Mouse (Mus musculus) lung, adult 2 months (tissue): Measurements from ENCODE around the gene Cyb5d1. TPM values are rescaled to one million over a fixed set of nuclear protein-coding genes. Genes with fewer than 3 reads are reported as not detected.

Experiments used
- DNase-seq: peaks from one replicate; pipeline ENCODE4 v3.0.0; 2022
- H3K4me1 ChIP-seq: fragments of 200-500 bp; 2 replicates; pipeline ENCODE4 v1.6.1; 2011; ENCODE audit warnings: low read length; ENCODE audit not compliant: control insufficient read depth, insufficient read depth
- H3K4me3 ChIP-seq: fragments of 200-500 bp; replicated peaks from 2 replicates; pipeline ENCODE3; 2011; ENCODE audit warnings: low read depth, mild to moderate bottlenecking, control low read depth, low read length; ENCODE audit errors: extremely low read depth
- CTCF ChIP-seq: fragments of 200-500 bp; IDR thresholded peaks from 2 replicates; pipeline ENCODE4 v1.5.1; 2011; ENCODE audit warnings: mild to moderate bottlenecking, low read length, control low read depth; ENCODE audit not compliant: insufficient read depth
- POLR2A ChIP-seq: fragments of 200-500 bp; IDR thresholded peaks from 2 replicates; pipeline ENCODE4 v1.6.1; 2011; ENCODE audit warnings: low read depth, mild to moderate bottlenecking, control low read depth, low read length, borderline replicate concordance; ENCODE audit errors: extremely low read depth
- WGBS: fragments of 180-500 bp; shearing (Covaris S2); methylation state at CpG from one replicate; pipeline ENCODE4 v1.1.7; 2018; 5-methylcytosine and 5-hydroxymethylcytosine counted together
- polyA plus RNA-seq: library from polyadenylated mRNA; depleted of rRNA; stranded (reverse); fragments of >200 nt; gene quantifications from 2 replicates; pipeline ENCODE4 v1.2.3, GENCODE M21; 2012

Gene Cyb5d1
- polyA plus RNA-seq, 1 experiment: 24.7 TPM

DNA sequence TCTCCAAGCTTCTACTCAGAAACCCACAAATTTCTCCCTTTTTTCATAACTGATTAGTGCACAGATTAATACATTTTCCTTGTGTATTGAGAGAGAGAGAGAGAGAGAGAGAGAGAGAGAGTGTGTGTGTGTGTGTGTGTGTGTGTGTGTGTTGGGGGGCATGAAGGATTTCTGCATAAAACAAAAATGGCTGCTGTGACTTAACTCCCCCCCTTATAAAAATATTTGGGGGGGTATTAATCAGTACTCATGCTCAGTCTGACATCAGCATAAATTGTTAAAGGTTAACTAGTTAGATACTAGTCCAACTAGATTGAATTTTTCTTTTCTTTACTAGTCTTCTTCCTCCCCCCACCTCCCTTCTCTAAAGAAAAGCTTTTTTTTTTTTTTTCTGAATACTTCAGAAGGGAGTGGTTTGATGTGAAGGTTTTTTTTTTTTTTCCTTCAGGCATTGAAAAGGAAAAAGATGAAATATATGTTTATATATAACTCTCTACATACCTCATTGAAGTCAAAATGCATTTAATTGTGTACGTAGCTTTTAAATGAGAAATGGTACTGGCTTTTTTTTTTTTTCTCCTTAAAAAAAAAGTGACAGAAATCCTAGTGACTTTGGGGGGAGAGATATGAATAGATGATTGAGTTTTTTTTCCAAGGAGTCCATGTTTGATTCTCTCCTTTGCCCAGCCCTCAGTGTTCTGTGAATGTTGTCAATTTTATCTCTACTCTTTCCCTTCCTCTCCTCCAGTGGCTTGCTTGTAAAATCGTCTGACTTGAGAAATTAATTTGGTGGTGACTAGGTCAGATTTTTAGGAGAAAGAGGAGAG is 25.2 kb downstream of the Cyb5d1 start:
- no peak for DNase-seq
- H3K4me3 ChIP-seq: no peak overlapping the region
- TF ChIP-seq POLR2A (no peak), CTCF (no peak)
- whole genome bisulfite sequencing: 32% methylated on average over 2 of the region's 2 CpGs
- H3K4me1 ChIP-seq: peaks cover 14% of the 10 kb centered on the region

DNA sequence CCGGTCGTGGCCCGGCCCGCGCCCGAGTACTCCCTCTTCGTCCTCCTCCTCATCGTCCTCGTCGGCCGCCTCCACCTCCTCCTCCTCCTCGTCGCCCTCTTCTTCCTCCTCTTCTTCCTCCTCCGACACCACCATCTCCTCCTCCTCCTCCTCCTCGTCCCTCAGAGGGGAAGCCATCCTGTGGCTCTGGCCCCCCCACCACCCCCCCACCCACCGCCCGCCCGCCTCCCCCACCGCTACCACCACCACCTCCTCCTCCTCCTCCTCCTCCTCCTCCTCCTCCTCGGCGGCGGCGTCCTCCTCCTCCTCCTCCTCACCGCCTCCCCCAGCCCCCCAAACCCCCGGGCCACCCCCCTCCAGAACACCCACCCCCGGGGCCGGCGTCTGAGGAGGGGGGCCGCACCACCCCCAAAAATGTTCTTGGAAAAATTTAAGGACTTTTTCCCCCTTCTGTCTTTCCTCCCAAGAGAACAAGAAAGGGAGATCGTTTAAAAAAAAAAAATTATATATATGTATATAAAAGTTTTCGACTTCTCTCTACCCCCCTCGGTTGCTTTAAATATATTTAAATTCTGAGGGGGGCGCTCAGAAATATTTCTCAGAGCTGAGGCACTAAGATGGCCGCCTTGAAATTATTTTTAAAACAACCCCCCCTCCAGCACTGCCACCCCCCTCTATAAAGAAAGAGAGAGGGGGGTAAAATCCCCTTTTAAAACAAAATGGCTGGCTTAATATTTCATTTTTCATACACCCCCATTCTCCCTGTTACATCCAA is 26.0 kb downstream of the Cyb5d1 start, which contains the start of gene Chd3:
Chd3 (minus strand) TSS at position 192 of the 775 bp plus-strand sequence.
- under 1% methylated on average over 18 of the region's 34 CpGs for WGBS
- no peak for DNase-seq
- peaks cover 19% of the 10 kb centered on the region for H3K4me1 ChIP-seq
- peak within 1 kb of the TSS; percentile 98 for H3K4me3 ChIP-seq
- TF ChIP-seq CTCF (no peak), POLR2A (no peak; the same call in 1 of the 2 replicates)

DNA sequence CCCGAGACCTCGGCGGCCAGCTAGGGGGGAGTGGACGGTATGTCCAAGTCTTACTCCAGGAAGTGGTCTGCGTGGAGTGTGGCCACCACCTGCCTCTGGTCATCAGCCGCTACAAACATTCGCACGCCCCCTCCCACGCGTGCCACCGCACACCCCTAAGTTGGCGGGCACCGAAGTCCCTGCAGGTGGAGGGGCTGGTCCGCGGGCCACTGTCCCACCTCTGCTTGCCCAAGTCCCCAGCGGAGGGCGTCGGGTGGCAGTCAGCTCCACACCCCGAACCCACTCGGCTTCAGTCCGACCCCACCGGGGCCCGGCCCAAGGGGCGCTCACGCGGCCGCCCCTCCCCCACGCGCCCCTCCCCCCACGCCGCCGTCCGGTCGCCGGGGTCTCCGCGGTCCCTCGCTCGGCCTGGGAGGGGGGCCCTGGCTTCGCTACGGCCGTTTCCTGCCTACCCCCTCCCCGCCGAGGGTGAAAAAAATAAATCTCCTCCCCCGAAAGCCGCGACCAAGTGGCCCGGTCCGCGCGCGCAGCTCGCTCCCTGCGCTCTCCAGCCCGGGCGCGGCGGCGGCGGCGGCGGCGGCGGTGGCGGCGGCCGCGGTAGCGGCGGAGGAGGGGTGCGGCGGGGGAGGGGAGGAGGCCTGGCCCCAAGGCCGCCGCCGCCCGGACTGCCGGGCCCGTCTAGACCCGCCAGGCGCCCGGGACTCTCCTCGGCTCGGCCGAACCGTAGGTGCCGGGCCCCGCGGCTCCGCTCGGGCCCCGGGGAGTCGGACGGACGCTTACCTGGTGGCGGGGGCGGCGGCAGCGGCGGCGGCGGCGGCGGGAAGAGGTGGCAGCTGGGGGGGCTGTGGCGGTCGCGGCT is 26.8 kb downstream of the Cyb5d1 start:
- Histone ChIP-seq H3K4me3 (peak overlapping the region; percentile 98), H3K4me1 (peaks cover 21% of the 10 kb centered on the region)
- DNase-seq: peak; percentile 63
- under 1% methylated on average over 58 of the region's 106 CpGs for WGBS
- TF ChIP-seq CTCF (no peak), POLR2A (no peak)

DNA sequence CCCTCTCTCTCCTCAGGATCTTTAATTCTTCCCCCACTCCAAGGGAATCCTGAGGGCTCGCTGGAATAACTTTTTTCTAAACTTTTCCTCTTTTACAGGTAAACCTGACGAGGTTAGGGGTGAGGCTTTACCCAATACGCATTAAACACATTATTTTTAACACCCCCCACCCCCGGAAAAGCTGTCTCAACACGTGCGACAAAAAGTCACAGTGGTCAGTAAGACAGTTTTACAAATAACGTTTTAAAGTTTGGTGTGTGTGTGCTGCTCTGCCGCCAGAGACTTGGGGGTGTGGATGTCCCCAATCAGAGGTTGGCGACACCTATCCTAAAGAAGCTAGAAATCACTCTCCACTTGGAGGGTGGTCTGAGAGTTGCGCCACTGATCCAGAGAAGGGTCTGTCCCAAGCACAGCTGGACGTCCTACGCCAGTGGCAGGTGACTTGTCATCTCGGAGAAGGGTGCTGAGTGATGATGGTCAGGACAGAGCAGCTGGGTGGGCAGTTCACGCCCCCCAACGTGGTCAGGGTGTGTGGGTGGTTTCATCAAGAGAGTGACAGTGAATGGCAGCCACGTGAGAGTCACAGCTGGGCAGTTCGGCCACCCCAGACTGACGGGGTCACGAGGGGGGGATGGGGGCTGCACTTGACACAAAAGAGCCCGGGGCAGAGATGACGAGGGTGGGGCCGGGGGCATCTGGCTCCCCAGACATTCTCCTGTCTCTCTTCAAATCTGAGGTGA is 27.6 kb downstream of the Cyb5d1 start:
- DNase-seq: peak; percentile 62
- WGBS: 1% methylated on average over 22 of the region's 22 CpGs
- TF ChIP-seq CTCF (no peak), POLR2A (no peak; the same call in 1 of the 2 replicates)
- H3K4me1 ChIP-seq: peaks cover 21% of the 10 kb centered on the region
- peak overlapping the region; percentile 68 for H3K4me3 ChIP-seq

DNA sequence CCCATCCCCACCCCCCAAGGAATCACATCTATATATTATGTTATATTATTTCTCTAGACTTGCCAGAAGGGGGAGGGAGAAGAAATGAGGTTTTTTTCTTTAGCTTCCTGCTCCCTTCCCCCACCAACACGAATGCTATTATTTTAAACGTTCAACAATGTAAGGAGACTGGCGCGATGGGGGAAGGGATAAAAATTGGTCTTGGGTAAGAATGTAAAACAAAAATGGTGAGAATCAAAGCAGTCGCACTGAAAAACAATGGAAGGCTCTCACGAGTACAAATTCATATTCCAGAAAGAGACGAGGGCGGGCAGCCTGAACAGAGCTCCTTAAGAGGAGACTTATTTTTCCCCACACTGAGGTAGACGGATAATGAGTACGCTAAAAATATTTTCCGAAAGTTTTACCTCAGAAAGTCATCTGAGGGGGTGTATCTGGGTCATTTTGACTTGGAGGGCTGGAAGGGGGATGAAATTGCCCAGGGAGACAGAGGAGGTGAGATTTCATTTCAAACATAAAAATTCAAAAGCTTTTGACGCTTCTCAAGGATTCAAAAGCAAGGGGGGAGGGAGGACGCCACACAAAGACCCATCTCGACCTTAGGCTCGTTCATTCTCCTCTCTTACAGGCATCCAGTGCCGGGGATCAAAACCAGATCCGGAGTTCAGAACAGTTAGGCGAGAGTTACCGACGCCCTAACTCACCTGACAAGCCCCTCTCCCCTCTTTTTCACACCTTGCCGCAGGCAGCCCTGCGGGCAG is 28.4 kb downstream of the Cyb5d1 start:
- DNase-seq: peak; percentile 58

DNA sequence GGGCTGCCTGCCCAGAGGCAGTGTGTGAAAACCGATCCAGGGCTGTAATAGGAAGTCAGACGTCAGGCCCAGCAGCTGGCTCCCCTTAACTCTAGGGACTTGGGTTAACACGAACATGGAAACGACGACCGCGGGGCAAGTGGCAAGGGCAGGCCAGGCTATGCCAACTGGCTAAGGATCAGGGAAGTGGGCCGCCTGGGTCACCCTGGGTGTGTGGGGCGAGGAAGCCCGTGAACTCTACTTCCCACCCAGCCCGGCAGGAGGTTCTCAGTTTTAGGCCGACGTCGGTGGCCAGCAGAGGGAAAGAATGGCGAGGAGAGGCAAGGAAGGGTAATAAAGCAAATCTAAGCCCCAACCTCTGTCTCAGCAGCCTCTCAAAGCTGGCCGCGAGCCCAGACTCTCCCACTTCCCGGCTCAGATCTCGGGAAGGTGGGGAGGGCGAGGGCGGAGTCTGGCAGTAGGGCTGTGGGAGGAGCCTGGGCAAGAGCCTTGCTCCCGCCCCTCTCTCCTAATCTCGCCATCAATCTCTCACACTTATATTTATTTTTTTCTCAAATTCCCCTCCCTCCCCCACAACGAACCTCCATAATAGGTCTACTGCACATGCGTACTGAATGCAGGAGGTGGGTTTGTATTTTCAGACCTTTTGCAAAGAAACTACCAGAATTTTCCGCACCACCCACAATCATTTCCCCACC is 29.1 kb downstream of the Cyb5d1 start:
- H3K4me3 ChIP-seq: peak overlapping the region; percentile 19
- peaks cover 21% of the 10 kb centered on the region for H3K4me1 ChIP-seq
- under 1% methylated on average over 26 of the region's 26 CpGs for WGBS
- TF ChIP-seq CTCF (no peak), POLR2A (peak; percentile 63; the same call in 1 of the 2 replicates)
- DNase-seq: peak; percentile 97

More for the DNA sequence above, 28.4 kb downstream of the Cyb5d1 start:
- no peak for TF ChIP-seq CTCF
- no peak for TF ChIP-seq POLR2A
- Histone ChIP-seq H3K4me3 (peak overlapping the region; percentile 48), H3K4me1 (peaks cover 21% of the 10 kb centered on the region)
- under 1% methylated on average over 22 of the region's 22 CpGs for WGBS

DNA sequence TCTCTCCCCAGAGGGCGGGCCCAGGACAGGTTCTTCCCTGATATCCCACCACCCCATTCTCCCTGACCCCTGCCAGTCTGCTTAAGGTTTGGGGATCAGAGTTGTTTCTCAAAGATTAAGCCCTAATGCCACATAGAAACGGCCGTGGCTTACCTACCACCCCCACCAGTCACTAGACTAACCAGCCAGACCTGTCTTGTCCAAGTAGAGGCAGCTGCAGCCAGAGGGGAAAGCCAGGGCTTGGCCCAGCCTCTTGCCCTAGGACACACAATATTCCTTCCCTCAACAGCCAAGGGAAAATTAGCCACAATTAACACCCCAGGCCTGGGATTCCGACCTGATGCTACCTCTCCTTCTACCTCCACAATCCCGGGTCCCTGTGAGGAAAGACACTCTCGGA is 29.7 kb downstream of the Cyb5d1 start:
- H3K4me3 ChIP-seq: peak overlapping the region; percentile 15
- no peak for TF ChIP-seq POLR2A
- TF ChIP-seq CTCF: no peak
- 25% methylated on average over 6 of the region's 6 CpGs for whole genome bisulfite sequencing
- no peak for DNase-seq
- H3K4me1 ChIP-seq: peaks cover 21% of the 10 kb centered on the region

DNA sequence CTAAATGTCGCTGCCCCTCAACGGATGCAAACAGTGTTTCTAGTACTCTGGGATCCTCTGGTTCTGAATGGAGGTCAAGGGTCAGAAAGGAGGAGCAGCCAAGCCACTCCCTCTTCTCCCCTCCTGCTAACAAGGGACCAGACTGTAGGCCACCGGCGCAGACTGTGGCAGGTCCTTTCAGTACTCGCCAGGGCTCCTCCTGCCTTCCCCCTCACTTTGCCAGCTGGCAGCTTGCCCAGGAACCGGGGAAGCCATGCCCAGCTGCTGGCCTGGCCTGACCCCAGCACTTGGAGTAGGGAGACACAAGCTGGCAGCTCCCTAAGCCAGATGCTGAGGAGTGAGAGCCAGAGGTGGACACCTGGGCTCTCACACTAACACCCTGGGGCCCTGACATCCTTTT is 30.5 kb downstream of the Cyb5d1 start:
- peak; percentile 98 for DNase-seq
- TF ChIP-seq POLR2A (peak; percentile 47; the same call in 1 of the 2 replicates), CTCF (no peak)
- no peak overlapping the region for H3K4me3 ChIP-seq
- WGBS: 7% methylated on average over 6 of the region's 6 CpGs
- H3K4me1 ChIP-seq: peaks cover 21% of the 10 kb centered on the region
